Mouse (Mus musculus): ENCODE data around the gene Mgl2.
"Not testable (repeated sequence)": the region's sequence is repeated elsewhere in the genome, so short reads cannot be mapped to it uniquely, and the experiment has no call there.

Gene Mgl2

GRCm38 (mm10) chr11:70129926-70130379 is at the start of gene Mgl2:
Gene Mgl2, plus strand, starts transcription at chr11:70130329.
- DNase-seq: peak; percentile 31 to 46

- DNase-seq: no peak
Measured at GRCm38 (mm10) chr11:70080803-70081590, 49.1 kb upstream of the Mgl2 start.

DNA sequence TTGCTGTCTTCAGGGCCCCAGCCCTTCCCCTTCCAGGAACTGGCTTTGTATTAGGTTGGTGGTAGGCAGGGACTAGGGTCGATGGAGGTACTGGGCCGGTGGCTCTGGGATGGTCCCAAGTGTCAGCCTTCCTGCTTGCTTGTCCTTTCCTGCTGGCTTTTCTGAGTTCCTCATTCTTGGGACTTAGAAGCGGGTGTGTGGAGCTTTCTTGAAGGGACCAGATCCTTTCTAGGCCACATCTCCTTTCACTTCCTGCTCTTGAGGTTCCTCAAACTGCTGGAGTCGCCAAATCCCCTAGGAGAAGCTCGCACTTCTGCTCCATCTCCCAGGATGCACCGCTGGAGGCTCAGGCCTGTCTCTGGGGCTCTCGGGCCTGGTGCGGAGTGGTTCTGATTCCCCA is 45.6 kb upstream of the Mgl2 start:
- no peak for DNase-seq

DNA sequence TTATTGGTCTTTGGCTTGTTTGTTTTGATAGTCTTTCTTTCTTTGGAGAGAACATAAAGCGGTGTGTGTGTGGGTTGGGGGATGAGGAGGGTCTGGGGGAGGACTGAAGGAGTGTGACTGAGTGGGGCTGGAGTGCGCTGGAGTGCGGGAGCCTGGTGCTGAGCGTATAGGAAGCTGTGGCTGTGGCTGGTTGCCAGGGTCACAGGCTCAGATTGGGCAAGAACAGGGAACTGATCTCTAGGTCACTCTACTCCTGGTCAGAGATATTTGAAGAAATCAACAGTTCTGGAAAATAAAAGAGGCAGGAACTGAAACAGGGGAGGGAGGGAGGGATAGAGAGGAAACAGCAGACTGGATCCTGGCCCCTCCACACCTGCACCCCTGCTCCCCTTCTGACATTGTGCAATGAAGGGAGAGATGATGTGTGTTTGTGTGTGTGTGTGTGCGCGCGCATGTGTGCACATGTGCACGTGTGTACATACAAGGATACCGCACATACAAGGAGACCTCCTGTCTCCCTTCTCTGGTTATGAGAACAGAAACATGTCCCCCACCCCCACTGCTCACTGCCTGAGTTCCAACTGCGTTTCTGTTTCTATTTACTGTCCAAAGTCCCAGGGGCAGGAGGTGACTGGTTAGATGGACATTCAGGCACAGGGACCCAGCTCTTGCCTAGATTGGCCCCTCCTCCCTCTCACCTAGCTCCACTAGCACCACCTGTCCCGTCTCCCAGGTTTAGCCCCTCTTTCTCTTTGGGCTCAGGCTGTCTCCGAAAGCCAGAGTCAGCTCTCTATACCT is 37.9 kb upstream of the Mgl2 start, which contains the start of gene Asgr2:
Gene Asgr2, plus strand, starts transcription at position 659 of the 798 bp plus-strand sequence.
- DNase-seq: no peak

DNA sequence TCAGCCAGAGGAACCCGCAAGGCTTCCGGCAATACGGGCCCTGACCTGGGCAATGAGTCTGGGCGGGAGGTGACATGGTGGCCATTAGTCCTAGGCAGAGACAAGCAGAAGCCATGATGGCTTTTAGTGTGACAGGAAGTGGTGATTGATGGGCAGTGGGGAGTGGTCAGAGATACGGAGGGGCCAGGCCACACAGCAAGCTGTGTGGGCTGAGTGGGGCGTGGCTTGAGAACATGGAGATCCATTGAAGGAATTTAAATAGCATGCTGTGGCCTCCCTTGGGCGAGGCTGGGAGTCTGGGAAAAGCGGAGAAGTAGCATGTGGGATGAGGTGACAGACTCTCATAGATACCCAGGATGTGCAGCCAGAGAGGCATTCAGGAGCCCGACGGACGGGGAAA is 32.7 kb upstream of the Mgl2 start:
- no peak for DNase-seq

DNA sequence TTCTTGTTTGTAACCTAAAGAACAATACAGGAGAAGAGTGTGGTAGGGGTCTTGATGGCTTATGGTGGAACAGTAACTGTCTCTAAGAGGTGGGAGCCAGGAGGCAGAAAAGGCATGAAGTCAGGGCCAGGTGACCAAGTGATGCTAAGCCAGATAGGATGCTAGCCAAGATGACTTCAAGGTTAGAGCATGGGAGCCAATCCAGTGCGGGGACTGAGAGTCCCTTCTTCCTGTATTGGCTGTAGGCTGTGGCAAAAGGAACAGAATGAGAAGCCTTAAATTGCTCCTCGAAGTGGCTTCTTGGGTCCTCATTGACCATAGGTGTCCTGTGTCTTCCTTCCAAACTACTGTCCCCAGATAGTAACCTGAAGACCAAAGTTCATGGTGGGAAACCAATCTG is 31.0 kb upstream of the Mgl2 start:
- no peak for DNase-seq

DNA sequence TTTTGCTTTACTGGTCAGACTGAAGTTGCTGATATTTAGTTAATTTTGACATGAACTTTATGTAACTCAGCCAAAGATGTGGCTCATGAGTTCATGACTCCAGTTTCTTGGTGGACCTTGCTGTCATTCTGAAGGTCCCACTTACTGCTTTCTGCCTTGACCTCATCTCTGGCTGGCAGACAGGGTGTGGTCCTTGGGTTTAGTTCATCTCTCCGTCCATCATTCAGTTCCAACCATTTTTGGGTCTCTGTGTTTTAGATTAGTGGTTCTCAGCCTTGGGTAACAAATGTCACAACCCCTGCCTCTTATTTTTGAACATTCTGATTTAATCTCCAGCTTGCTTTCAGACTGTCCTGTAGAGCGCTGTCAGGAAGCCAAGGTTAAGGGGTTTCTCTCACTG is 30.3 kb upstream of the Mgl2 start:
- no peak for DNase-seq

DNA sequence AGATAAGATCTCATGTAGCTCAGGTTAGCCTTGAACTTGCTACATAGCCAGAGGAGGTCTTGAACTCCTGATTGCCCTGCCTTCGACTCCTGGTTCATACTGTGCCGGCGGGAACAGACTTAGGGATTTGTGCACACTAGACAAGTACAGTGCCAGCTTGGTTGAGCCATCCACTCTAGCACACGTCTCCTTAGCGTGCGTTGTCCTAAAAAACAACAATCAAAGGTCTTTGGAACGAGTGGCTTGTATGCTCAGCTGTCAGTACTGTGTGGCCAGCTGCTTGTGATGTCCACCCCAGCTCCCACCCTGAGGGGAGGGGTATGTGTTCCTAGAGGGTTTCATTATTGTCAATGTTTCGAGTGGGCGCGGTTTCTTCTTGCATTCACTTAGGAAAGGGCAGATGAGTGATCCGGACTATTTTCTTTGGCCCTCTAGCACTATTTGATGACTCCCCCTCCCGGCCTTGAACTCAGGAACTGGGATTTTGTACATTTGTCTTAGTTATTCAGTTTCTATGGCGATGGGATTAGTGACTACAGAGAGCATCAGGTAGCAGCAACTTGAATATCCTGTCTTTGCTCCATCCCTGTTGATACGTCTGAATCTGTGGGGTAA is 26.3 kb upstream of the Mgl2 start:
- no peak for DNase-seq

DNA sequence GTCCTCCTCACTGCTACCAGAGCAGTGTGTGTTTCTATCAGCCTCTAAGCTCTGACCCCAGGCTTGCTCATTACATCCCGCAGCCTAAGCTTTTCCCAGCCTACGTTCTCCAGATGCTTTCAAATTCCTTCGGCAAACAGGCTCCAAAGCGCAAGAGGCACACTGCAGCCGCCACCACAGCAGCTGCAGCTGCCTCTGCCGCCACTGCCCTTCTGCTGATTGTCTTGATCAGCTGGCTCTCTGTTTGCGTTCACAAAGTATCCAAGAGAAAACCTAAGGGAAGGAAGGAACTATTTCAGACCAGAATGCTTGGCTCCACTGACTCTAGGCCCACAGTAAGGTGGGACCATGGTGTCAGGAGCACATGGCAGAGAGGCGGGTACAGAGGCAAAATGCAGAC is 23.0 kb upstream of the Mgl2 start:
- no peak for DNase-seq

DNA sequence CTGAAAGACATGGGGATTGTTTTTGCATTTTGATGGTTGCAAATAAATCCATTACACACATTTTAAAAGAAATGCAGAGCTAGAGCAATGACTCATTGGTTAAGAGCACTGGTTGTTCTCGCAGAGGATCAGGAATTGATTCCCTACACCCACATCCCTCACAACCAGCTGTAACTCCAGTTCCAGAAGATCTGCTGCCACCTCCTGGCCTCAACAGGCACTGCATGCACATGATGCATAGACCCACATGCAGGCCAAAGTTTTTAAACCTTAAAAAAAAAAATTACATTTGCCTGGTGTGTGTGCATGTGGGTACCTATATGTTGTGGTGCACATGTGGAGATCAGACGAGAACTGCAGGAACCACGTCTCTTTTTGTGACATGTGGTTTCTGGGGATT is 20.0 kb upstream of the Mgl2 start:
- DNase-seq: peak; percentile 34 to 60

GRCm38 (mm10) chr11:70114562-70114961 is 15.6 kb upstream of the Mgl2 start:
- no peak for DNase-seq

- DNase-seq: no peak
Measured at GRCm38 (mm10) chr11:70115901-70116300, 14.2 kb upstream of the Mgl2 start.

DNA sequence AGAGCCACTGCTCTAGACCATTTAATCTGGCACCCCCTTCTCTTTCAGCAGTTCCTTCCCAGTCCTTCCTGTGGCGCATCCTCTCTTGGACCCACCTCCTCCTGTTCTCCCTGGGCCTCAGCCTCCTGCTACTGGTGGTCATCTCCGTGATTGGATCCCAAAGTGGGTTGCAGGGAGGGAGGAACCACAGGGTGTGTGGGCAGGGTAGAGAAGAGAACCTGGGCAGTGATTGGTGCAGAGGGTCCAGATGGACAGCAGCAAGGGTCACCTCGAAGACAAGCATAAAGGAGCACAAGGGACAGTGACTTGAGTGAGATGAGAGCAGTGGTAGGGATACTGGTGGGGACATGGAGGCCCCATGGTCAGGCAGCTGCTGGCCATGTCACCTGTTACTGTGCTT is 4.9 kb downstream of the Mgl2 start:
- DNase-seq: not testable (repeated sequence)

- peak; percentile 34 to 35 for DNase-seq
Measured at GRCm38 (mm10) chr11:70135925-70136324, 5.8 kb downstream of the Mgl2 start.

DNA sequence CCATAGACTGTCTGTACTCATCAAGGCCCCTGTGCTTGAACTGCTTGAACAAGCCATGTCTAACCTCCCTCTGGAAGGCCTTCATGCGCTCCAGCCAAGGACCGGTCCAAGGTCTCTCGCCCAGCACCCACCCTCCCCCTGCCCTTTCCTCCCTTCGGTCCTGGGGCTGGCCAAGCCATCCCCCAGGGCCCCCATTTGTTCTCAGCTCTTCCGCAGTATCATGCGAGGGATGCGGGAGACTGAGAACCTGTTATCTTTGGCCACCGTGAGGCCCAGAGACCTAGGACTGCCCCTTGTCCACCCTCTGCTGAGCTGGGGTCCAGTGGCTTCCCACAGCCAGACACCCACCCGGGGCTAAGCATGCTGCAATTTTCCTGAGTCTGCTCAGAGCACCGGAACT is 9.0 kb downstream of the Mgl2 start:
- no peak for DNase-seq

GRCm38 (mm10) chr11:70151072-70151471 is 20.9 kb downstream of the Mgl2 start:
- peak in 1 of 2 experiments; percentile 36 for DNase-seq

DNA sequence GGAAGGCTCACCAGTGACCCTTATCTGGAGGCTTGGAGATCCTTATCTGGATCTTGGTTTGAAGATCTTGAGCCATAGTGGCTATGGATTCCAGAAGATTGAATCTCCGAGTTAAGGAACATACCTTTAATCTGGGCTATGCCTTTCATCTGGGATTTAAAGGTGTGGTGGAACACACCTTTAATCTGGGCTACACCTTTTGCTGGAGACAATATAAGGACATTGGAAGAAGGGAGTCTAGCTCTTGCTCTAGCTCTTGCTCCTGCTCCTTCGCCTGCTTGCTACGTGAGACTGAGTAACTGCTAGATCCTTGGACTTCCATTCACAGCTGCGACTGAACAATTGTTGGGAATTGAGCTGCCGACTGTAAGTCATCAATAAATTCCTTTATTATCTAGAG is 25.8 kb downstream of the Mgl2 start, which contains the start of gene Clec10a:
Gene Clec10a, plus strand, starts transcription at position 301 of the 400 bp plus-strand sequence.
- not testable (repeated sequence) for DNase-seq

DNA sequence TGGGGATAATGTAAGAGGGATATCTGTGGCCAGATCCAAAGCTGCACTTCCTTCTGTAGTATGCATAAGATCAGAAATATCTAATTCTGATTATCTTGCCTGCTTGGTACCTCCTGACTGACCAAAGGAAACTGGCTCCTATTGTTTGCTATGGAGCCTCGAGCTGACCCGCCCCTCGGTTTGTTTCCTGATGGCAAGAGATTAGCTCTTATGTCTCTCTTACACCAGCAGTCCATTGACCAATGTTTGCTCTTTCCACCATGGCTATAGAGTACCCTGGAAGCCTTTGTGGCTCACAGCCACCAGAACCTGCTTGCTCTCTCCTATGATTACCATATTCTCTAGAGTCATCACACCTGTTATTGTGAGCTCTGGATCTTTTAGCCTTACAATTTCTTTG is 32.2 kb downstream of the Mgl2 start:
- DNase-seq: no peak

- peak in 1 of 2 experiments; percentile 26 for DNase-seq
Measured at GRCm38 (mm10) chr11:70165972-70166921, 36.1 kb downstream of the Mgl2 start.

DNA sequence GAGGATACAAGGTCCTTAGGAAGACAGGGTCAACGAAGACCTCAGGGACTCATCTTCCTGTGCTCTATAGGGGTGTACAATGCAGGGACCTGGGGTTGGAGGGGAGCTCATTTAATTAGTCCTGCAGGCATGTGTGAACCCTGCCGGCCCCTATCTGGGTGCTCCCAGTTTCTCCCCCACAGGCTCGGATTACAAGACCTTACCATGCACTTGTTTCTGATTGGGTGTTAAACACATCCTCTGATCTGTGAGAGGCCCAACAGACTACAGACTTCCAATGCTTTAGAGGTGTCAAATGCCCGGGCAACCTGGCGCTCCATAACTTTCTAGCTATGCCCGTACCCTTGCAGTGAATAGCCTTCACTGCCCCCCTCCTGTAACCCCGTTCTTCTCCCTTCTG is 38.0 kb downstream of the Mgl2 start:
- no peak for DNase-seq

GRCm38 (mm10) chr11:70169471-70169870 is 39.3 kb downstream of the Mgl2 start:
- DNase-seq: peak; percentile 45 to 52

DNA sequence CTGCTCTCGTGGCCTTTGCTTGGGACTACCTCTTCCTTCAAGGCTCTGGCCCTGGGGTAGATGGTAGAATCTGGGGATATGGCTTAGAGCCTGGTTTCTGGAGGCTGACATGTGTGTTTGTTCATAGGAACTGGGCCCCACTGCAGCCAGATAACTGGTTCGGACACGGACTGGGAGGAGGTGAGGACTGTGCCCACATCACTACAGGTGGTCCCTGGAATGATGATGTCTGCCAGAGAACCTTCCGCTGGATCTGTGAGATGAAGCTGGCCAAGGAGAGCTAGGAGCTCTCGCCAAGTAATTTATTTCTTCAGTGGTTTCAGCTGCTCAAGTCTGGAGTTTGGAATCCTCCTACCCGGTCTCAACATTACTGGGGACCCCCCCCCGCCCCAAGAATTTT is 40.2 kb downstream of the Mgl2 start:
- DNase-seq: peak; percentile 82 to 85
